Mouse (Mus musculus) hematopoietic stem cell, adult 5-6 weeks (primary cell): ENCODE measurements around the gene Asl. TPM values are rescaled to one million over a fixed set of nuclear protein-coding genes. Genes with fewer than 3 reads are reported as not detected.
A peak's percentile ranks its signal among the peaks of the same experiment; 100 is the strongest.

Source experiments
- ATAC-seq, 2 experiments: fragments of 125-278 bp in 1 of 2; replicated peaks in 1 of 2; 2 replicates each; pipeline ENCODE4 v1.8.0; 2016 to 2017; ENCODE audit warnings: inconsistent platforms in 2 of 2, mild to moderate bottlenecking in 2 of 2, moderate number of reproducible peaks in 2 of 2, low read depth in 1 of 2, moderate TSS enrichment in 1 of 2; ENCODE audit not compliant: low FRiP score in 2 of 2, poor library complexity in 2 of 2, severe bottlenecking in 2 of 2, insufficient read depth in 1 of 2, low TSS enrichment in 1 of 2
- total RNA-seq: library from RNA; stranded (forward); fragments of 172-1452, 232-1000 nt; gene quantifications from 2 replicates; pipeline ENCODE4 v1.2.3, GENCODE M21; 2017

The Asl gene
- total RNA-seq: 27.1 and 29.8 TPM in 2 replicates

DNA sequence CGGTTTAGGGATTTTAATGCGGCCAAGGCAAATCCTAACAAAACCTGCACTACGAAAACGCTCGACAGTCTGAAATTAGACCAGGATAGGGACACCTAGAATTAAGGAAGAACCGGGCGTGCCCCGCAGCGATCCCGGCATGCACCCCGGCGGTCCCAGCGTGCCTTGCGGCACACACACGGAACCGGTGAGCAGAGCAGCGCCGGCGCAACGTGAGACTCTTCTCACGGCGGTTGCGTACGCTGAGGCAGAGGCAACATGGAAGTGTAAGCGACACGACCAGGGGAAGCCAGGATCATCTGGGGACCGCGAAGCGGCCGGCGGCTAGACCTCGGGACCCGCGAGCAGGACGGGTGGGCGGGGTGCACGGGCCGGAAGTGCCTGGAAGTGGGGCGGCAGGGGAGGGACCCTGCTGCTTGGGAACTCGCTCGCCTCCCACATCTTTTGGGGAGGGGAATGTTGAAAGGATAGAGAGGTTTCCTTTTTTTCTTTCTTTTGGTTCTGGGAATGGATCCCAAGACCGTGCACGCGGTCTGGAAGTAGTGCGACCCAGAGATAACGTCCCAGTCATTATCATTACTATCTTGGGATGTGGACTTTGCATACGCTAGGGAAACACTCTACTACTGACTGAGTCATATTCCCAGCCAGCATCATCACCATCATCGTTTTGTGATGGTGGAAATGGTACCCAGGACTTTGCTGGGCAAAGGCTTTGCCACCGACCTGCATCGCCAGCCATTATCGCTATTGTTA, at the start of gene Asl, which contains the start of gene Crcp:
Asl (minus strand) TSS at position 106 of the 756 bp plus-strand sequence.
Crcp (plus strand) TSS at position 149 of the 756 bp plus-strand sequence.
- peak; percentile 69 to 88 for ATAC-seq

DNA sequence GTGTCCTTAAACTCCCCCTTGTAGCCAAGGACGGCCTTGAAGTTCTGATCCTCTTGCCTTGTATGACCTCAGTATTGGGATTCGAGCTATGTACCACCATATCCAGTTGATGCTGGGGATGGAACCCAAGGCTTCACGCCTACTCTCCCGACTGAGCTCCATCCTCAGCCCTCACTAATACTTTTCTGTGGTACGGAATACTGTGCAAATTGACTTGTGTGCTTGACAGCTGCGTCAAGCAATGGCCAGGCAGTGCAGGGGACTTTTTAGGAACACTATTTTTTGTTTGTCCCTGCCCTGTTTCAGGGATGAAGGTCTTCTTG, 49.7 kb upstream of the Asl start:
- no peak for ATAC-seq

DNA sequence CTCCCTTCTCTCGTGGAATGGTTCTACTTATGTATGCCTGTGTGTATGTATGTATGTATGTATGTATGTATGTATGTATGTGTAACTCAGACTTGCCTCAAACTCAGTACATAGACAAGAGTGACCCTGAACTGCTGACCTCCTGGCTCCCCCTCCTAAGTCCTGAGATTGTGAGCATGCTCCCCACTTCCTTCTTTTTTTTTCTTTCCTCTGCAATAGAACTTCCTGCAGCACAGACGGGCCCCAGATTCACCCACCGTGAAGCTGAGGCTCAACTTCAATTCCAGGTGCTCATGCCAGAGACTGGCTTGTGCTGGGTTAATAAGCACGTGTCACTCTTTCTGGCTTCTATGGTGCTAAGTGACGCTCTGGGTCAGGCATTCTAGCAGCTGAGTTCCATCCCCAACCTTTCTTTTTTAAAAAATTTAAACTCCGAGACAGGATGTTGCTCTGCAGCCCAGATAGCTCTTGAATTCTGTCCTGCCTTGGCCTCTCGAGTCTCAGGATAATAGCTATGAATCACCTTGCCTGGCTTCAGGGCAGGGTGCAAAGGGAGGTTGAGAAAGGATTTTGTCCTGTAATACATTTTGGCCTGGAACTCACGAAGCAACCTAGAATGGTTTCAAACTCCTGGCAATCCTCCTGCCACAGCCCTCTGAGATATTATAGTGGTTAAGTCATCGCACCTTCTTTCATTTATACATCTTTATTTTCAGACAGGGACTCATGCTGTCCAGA, 49.2 kb upstream of the Asl start:
- ATAC-seq: peak; percentile 14 to 40; a peak in 3 of 4 replicates

DNA sequence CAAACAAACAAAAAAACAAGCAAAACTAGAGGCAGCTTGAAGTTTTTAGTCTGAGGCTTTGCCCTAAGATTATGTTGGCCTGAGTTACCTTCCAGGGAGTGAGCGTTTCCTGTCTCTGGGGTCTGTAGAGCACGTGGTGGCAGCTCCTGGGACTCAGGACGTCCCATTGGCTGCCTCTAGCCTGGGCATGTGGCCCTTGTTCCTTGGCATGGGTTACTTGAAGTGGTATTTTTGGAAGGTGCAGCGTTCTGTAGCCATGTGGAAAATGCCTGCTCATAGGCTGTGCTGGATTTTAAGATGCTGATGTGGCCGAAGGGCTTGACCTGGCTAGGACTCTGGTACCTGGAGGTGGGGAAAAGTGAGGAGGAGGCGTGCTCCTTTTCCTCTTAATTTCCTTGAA, 47.3 kb upstream of the Asl start:
- no peak for ATAC-seq

DNA sequence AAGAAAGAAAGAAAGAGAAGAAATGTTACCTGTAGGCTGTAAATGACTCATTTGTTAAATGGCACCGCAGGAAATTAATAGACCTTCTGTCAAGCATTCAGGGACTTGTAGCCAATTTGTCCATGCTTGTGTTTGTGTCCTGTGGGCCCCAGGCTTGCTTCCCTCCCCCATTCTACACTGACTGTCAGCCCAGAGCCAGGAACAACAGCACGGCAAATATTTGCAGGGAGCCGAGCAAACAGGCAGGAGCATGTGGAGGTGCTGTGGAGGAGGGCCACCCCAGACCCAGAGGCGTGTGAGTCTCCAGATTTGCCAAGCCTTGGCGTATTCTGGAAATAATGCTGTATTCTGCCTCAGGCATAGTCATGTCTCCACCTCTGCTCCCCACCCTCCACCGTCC, 45.4 kb upstream of the Asl start:
- no peak for ATAC-seq

DNA sequence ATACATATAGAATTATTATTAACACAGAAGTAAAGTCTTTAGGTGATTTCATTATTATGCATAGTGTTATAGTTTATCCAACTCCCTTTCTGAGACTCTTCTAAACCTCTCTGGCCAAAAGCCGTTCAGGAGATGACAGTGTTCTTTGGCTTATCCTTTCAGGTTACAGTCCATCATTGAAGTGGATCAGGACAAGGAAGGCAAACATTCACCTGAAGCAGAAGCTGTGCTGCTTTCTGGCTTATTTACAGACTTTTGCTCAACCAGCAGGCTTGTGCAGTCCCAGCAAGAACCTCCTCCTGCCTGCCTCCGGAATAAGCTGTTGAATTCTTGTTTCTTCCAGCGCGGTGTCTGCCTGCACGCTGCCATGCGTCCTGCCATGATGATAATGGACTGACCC, 44.0 kb upstream of the Asl start, which contains the start of gene Tpst1:
Tpst1 (plus strand) TSS at position 301 of the 400 bp plus-strand sequence.
- ATAC-seq: no peak

DNA sequence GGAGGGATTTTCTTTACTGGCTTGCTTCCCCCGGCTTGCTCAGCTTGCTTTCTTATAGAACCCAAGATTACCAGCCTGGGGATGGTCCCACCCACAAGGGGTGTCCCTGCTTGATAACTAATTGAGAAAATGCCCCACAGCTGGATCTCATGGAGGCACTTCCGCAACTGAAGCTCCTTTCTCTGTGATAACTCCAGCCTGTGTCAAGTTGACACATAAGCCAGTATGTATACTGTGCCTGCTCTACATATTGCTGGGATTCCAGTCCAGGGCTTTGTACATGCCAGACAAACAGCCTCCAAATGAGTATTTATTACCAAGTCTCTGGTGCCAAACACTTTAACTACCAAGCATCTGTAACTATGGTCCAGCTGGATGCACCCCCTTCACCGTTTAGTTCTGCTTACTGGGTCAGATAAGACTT, 38.8 kb upstream of the Asl start:
- no peak for ATAC-seq

DNA sequence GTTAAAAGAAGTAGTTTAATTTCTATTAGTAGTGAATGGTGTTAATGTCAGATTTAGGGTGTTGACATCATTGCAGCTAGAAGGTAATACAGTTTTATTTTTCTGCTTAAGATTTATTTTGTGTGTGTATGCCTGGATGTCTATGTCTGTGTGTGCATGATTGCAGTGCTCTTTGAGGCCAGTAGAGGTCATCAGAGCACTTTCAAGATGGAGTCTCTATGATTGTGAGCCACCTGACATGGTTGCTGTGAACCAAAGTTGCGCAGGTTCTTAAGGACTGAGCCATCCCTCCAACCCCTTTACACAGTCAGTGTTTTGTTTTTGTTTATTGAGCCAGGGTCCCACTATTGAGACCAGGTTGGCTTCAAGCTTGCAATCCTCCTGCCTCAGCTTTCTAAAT, 36.5 kb upstream of the Asl start:
- peak in 1 of 2 experiments; percentile 45; a peak in 1 of 4 replicates for ATAC-seq

DNA sequence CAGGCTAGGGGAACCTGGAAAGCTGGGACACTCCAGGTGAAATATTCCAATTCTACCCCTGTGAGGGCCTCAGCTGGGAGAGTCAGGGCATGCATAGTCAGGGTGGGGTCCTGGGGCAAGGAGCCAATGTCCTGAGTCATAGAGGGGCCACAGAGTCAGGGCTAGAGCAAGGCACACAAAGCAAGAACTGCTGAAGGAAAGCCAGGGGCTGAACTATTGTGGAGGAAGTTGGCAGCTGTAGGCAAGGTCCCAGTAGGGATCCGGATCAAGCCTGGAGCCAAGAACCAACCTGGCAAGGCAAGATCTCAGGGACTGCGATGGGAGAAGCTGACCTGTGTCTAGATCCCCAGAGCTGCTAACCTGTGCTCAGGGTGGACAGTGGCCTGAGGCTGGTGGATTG, 34.7 kb upstream of the Asl start:
- no peak for ATAC-seq

DNA sequence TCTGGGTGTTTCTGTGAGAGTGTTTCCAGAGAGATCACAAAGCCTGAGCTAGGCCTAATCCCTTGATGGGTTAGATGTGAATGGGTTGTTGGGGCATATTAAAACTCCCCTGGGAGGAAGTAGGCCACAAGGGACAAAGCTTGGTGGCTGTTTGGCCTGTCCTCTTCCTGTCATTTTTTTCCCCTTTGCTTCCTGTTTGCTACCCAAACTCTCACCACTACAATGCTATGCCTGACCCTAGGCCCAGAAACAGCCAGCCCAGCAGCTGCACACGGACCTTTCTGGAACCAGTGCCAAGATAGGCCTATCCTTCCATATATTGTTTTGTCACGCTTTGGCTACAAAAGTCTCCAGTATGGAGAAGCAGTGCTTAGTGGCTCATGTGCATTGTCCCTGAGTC, 33.0 kb upstream of the Asl start:
- ATAC-seq: no peak

DNA sequence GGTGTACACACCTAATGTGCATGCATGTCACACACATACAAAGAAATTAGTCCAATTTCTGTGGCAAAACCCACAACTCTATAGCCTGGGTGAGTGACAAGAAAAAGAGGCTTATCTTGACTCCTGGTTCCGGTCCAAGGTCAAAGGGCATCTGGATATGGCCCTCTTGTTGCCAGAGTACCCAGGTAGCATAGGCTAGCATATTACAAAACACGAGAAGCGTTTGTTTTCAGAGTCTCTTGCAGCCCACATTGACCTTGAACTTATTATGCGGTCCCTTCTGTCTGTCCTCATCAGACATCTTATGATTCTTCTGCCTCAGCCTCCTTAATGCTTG, 31.2 kb upstream of the Asl start:
- no peak for ATAC-seq

DNA sequence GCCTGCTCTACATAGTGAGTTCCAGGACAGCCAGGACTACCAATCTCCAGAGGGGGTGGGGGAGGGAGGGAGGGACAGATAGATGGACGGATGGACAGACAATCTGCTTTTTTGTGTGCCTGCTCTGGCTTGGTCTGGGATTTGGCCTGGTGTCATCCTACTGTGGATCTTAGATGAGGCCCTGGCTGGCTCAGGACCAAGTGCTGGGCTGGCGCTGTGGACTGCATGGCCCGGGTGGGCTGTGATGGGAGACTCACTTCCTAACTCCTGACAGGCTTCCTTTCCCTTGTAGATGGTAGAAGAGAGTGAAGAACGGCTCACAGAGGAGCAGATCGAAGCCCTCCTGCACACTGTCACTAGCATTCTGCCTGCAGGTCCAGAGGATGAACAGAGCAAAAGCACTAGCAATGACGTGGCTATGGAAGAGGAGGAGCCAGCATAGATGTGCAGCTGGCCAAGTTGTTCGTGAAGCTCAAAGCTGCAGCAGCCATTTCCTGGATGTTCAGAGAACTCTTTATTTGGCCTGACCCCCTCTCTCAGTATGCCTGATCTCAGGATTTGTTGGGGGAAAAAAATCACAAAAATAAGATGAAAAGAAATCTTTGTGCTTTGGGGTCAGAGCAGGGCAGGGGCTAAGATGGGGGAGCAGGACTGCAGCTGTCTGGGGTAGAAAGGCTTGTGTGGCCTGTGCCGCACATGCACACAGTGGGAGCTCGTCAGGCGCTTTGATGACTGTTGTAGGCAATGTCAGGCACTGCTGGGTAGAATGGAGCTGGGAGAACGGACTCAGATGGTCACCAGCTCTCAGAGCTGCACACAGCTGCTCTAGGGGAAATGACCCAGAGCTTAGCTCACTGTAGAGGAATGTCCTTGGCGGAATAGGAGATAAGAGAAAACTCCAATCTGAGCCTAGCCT, 30.6 kb upstream of the Asl start:
- no peak; a peak in 1 of 4 replicates for ATAC-seq

DNA sequence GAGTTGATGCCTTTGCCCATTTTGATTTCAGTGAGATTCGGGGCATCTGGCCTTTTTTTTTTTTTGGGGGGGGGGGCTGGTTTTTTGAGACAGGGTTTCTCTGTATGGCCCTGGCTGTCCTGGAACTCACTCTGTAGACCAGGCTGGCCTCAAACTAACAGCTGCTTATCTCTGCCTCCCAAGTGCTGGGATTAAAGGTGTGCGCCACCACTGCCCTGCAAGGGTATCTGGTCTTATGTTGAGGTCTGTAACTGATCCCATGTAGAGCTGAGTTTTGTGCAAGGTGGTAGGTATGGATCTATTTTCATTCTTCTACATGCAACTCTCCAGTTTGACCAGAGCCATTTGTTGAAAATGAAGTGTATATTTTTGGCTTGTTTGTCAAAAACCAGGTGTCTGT, 27.3 kb upstream of the Asl start:
- ATAC-seq: no peak

DNA sequence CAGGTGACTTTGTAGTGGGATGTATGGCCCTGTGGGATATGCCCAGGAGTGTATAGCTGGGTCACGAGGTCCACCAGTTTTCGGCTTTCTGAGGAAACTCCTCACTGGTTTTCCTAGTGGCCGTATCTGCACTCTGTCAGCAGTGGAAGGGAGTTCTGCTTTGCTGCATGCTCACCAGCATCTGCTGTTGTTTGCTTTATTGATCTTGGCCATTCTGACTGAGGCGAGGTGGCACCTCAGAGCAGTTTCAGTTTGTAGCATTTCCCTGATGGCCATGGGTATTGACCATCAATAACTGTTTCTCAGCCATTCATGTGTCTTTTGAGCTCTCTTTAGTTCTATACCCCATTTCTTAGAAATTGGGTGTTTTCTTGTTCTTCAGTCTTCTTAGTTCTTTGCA, 26.6 kb upstream of the Asl start:
- ATAC-seq: no peak

DNA sequence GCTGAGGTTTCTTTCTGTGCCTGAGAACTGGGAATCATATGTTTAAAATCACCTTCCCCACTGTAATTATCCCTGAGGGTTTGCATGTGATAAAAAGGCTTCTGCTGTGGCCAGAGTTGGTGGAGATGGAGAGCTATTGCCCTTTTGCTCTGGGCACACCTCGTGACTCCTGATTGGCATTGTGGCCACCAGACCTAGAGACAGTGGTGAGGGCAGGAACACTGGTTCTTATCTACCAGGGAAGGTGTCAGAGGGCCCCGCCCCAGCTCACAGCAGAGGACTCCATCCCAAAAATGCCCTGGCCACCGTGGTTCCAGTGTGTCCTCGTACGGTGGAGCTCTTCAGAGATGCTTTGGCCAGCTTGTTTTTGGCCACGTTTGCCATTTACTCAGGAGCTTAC, 23.9 kb upstream of the Asl start:
- ATAC-seq: no peak

DNA sequence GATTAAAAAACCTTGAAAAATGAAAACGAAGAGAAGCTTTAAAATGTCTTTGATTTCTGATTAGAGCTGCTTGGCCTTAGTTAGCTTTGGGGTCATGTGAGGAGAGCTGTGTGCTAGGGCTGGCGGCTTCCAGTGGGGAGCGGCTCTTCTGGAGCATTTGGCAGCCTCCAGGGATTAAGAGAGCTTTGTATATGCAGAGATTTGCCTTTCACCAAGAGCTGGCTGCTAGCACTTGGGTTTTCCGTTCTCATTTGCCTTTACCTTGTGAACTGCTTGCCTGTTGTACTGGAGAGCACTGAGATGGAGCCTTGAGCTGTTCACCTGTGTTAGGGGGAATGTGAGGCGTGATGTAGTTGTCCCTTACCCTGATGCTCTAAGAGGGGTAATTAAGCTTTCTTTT, 23.5 kb upstream of the Asl start:
- ATAC-seq: no peak

DNA sequence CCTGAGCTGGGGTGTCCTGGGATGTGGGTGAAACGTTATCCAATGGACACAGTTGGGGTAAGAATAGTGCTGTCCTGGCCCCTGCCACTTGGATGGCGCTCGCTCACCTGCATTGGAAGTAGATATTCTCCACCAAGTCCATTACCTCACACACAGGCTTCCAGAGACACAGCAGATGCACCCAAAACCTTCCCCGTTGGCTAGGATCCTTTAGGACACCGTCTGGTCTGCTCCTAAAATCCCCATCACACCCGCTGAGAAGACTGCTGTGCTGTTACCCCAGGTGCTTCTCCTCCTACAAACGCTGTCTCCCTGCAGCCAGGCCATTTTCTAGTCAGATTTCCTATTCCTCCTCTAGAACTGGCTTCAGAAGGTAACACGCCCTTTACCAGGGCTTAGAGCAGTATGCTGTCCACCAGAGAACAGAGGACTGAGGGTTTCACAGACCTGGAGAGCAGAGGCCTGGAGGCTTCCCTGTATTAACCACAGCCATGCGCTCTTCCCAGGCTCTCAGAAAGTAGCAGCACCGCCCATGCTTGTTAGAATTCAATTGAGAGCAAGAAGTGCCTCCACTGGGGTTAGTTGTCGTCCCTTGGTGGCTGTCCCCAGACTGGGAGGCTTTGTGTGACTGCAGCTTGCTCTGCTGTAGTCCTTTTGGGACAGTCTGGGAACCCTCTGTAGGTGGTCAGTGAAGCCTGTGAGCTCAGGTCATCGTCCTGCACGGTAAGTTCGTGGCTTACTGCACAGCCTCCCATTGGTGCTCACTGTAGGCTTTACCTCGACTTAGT, 22.2 kb upstream of the Asl start:
- no peak for ATAC-seq
